Mouse (Mus musculus) leukemia stem cell, adult 10-12 weeks (primary cell): ENCODE measurements around the gene Nxn. TPM values are rescaled to one million over a fixed set of nuclear protein-coding genes. Genes with fewer than 3 reads are reported as not detected.

ENCODE experiments used
- polyA plus RNA-seq: library from polyadenylated mRNA; stranded (reverse); fragments of >175 nt; gene quantifications from 2 replicates; pipeline ENCODE4 v1.2.3, GENCODE M21; 2012; ENCODE audit warnings: low replicate concordance

The Nxn gene
- polyA plus RNA-seq: 2.5 and 4.4 TPM in 2 replicates

GRCm38 (mm10) chr11:76398798-76399586 lies at the start of gene Nxn:
Nxn (minus strand) TSS chr11:76399140.

GRCm38 (mm10) chr11:76406702-76407583 lies 8.0 kb upstream of the Nxn start, which contains the start of gene Timm22:
Timm22 (plus strand) TSS chr11:76406952.

GRCm38 (mm10) chr11:76242901-76243810 lies 155.8 kb downstream of the Nxn start, which contains the start of the genes Mrm3 and Glod4:
Mrm3 (plus strand) TSS chr11:76243715.
Glod4 (minus strand) TSS chr11:76243725.

GRCm38 (mm10) chr11:76217390-76217800 lies 181.5 kb downstream of the Nxn start, which contains the start of the genes Dbil5 and Gemin4:
Dbil5 (plus strand) TSS chr11:76217608.
Gemin4 (minus strand) TSS chr11:76217664.

Other genes starting within 250 kb of the Nxn start
- gene Vps53, start 219.5 kb downstream of the Nxn start, polyA plus RNA-seq: 8.7 and 17.2 TPM in 2 replicates
- 1.1 and 1.4 TPM in 2 replicates for gene Fam57a, start 219.5 kb downstream of the Nxn start, polyA plus RNA-seq
- 0.82 TPM in 1 of 2 replicates, not detected in the other for gene Dbil5, start 181.5 kb downstream of the Nxn start, polyA plus RNA-seq
- gene Gemin4, start 181.5 kb downstream of the Nxn start, polyA plus RNA-seq: 1.4 and 4.3 TPM in 2 replicates
- 9.7 and 11.2 TPM in 2 replicates for gene Mrm3, start 155.4 kb downstream of the Nxn start, polyA plus RNA-seq
- 0.62 and 1.1 TPM in 2 replicates for gene Glod4, start 155.4 kb downstream of the Nxn start, polyA plus RNA-seq
- gene Timm22, start 7.8 kb upstream of the Nxn start, polyA plus RNA-seq: 7.1 and 13.8 TPM in 2 replicates
- 5.9 and 13.1 TPM in 2 replicates for gene Abr, start 223.2 kb upstream of the Nxn start, polyA plus RNA-seq